In genomic region chr13:5817250-5817649, GRCm38 (mm10) we compare ENCODE assay signal across 14 mouse cellular contexts.
"Had no signal": no experiment of that assay in that cellular context is flagged by ENCODE, and none has a peak within 500 bp of the region (broad histone marks: within the 10 kb centered on the region; RNA-seq: fewer than 3 reads in every experiment).

No protein-coding gene starts in this region.

- H3K27me3 ChIP-seq: midbrain, embryonic 12.5 days; neural tube, embryonic 12.5 days; stomach, embryonic 15.5 days had no signal

- H3K4me3 ChIP-seq: midbrain, embryonic 10.5 days; midbrain, embryonic 12.5 days; neural tube, embryonic 12.5 days; stomach, embryonic 15.5 days had no signal

- ATAC-seq: midbrain, embryonic 16.5 days had no signal

- H3K36me3 ChIP-seq: midbrain, embryonic 10.5 days; midbrain, embryonic 12.5 days; neural tube, embryonic 12.5 days; stomach, embryonic 15.5 days had no signal

- H3K4me2 ChIP-seq: lung, embryonic 14.5 days; midbrain, embryonic 12.5 days; neural tube, embryonic 12.5 days; stomach, embryonic 15.5 days had no signal

- DNase-seq: lung, adult 18-20 months; lung, embryonic 14.5 days; lung, postnatal 10 days; lung, postnatal 4 days; midbrain, embryonic 14.5 days; right cerebral cortex, postnatal 14 days; thymus, adult 2 months; thymus, postnatal 25 days; thymus, postnatal 4 days had no signal
